Mouse (Mus musculus): ENCODE data around the gene Abi3. TPM values are rescaled to one million over a fixed set of nuclear protein-coding genes. Genes with fewer than 3 reads are reported as not detected.

Abi3 gene
- polyA plus RNA-seq, 1 experiment, result 1.3 TPM

DNA sequence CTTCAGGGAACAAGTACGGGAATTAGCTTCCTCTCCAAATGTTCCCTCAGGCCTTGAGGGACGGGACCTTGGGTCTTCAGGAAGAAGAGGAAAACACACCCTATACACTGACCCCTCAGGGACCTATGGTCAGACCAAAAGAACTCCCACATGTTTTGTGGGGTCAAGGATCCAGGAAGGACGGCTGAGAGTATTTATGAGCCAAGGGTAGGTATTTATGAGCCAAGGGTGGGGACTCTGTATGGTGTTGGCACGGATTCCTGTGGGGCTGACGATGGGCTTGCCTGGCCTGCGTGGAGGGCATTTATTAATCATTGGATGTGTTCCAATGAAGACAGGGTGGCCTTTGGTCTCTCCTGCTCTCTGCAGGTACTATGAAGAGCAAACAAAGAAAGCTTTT is 5.8 kb downstream of the Abi3 start:
- Histone ChIP-seq H3K4me1 (ENCODE audit: control insufficient read depth, insufficient read depth, low read length) (peaks cover 5% of the 10 kb centered on the region), H3K4me3 (ENCODE audit: low read depth, low read length) (no peak overlapping the region), H3K27ac (ENCODE audit: insufficient read depth, low read length) (no peak overlapping the region), H3K9me3 (replicated peaks; ENCODE audit: control insufficient read depth, insufficient read depth, low read length, poor library complexity, severe bottlenecking) (no peaks in the 10 kb centered on the region), H3K27me3 (ENCODE audit: control insufficient read depth, insufficient read depth, low read length, poor library complexity, severe bottlenecking) (no peaks in the 10 kb centered on the region), H3K9ac (ENCODE audit: low read depth, poor library complexity, severe bottlenecking) (no peak overlapping the region), H3K36me3 (ENCODE audit: control insufficient read depth, insufficient read depth, low read length, poor library complexity, severe bottlenecking) (no peaks in the 10 kb centered on the region)
- TF ChIP-seq CTCF (IDR thresholded peaks at IDR 0.05; ENCODE audit: low read depth, low read length) (no peak), POLR2A (IDR thresholded peaks at IDR 0.05; ENCODE audit: insufficient read depth, low read length) (no peak), EP300 (IDR thresholded peaks at IDR 0.05; ENCODE audit: insufficient read depth, low read depth, low read length) (no peak)

DNA sequence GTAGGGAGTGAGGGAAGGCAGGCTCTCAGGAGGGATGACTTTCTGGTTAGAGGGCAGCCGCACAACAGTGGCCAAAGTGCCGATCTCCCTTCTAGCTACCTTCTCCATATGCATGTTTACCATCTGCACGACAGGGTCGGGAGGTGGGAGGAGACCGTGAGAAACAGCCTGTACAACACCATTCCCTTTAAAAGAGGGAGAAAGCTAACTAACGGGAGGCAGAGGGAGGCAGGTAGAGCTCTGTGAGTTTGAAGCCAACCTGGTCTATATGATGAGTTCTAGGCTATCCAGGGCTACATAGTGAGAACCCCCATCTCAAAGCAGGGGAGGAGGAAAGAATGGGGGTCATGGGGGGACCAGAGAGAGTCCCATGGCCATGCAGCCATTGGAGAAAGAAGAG is 6.4 kb downstream of the Abi3 start:
- no peaks in the 10 kb centered on the region for H3K27me3 ChIP-seq (ENCODE audit: control insufficient read depth, insufficient read depth, low read length, poor library complexity, severe bottlenecking)
- H3K9ac ChIP-seq (ENCODE audit: low read depth, poor library complexity, severe bottlenecking), result no peak overlapping the region
- no peaks in the 10 kb centered on the region for H3K9me3 ChIP-seq (replicated peaks; ENCODE audit: control insufficient read depth, insufficient read depth, low read length, poor library complexity, severe bottlenecking)
- TF ChIP-seq CTCF (IDR thresholded peaks at IDR 0.05; ENCODE audit: low read depth, low read length) (no peak), EP300 (IDR thresholded peaks at IDR 0.05; ENCODE audit: insufficient read depth, low read depth, low read length) (no peak), POLR2A (IDR thresholded peaks at IDR 0.05; ENCODE audit: insufficient read depth, low read length) (no peak)
- peaks cover 5% of the 10 kb centered on the region for H3K4me1 ChIP-seq (ENCODE audit: control insufficient read depth, insufficient read depth, low read length)
- H3K36me3 ChIP-seq (ENCODE audit: control insufficient read depth, insufficient read depth, low read length, poor library complexity, severe bottlenecking), result no peaks in the 10 kb centered on the region
- H3K4me3 ChIP-seq (ENCODE audit: low read depth, low read length), result no peak overlapping the region
- no peak overlapping the region for H3K27ac ChIP-seq (ENCODE audit: insufficient read depth, low read length)

DNA sequence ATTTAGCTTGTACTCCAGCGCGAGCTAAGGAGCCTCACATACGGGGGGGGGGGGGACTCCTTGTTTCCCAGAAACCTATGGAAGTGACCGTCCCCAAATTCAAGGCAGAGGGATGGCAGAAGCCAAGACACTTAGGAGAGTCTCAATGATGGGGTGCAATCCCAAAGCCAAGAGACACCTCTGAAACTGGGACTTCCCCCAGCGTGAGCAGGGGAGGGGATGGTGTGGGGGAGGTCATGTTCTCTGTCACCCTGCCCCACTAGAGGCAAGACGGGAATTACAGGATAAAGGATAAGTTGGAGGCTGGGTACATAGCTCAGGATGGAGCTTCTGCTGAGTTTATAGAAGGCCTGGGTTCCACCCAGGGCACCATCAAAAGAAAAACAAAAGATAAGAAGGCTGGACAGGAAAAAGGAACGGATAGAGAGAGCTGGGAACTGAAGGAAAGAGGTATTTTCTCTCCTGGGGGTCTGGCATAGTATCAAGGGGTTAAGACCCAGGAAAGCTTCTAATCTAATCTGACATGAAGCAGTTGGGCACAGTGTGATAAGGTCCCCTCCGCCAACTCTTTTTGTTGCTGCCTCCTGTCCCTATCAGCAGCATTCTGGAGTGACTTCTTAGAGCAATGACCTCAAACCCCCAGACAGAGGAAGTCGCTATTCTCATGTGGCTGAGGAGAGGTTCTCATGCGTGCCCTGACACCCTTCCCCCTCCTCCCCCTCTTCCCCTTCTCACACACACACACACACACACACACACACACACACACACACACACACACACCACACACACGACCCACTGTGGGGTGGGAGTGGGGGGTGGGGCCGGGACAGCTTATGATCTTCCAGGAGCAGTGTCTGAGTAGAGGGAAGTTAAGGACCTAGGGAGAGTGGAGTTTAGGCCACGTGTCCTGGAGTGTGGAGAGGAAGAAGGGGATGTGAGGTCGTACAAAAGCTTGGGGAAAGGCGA is 7.2 kb downstream of the Abi3 start:
- H3K27ac ChIP-seq (ENCODE audit: insufficient read depth, low read length), result no peak overlapping the region
- no peaks in the 10 kb centered on the region for H3K36me3 ChIP-seq (ENCODE audit: control insufficient read depth, insufficient read depth, low read length, poor library complexity, severe bottlenecking)
- no peak overlapping the region for H3K4me3 ChIP-seq (ENCODE audit: low read depth, low read length)
- H3K27me3 ChIP-seq (ENCODE audit: control insufficient read depth, insufficient read depth, low read length, poor library complexity, severe bottlenecking), result no peaks in the 10 kb centered on the region
- peaks cover 5% of the 10 kb centered on the region for H3K4me1 ChIP-seq (ENCODE audit: control insufficient read depth, insufficient read depth, low read length)
- no peaks in the 10 kb centered on the region for H3K9me3 ChIP-seq (replicated peaks; ENCODE audit: control insufficient read depth, insufficient read depth, low read length, poor library complexity, severe bottlenecking)
- TF ChIP-seq EP300 (IDR thresholded peaks at IDR 0.05; ENCODE audit: insufficient read depth, low read depth, low read length) (no peak), CTCF (IDR thresholded peaks at IDR 0.05; ENCODE audit: low read depth, low read length) (no peak), POLR2A (IDR thresholded peaks at IDR 0.05; ENCODE audit: insufficient read depth, low read length) (no peak)
- no peak overlapping the region for H3K9ac ChIP-seq (ENCODE audit: low read depth, poor library complexity, severe bottlenecking)

DNA sequence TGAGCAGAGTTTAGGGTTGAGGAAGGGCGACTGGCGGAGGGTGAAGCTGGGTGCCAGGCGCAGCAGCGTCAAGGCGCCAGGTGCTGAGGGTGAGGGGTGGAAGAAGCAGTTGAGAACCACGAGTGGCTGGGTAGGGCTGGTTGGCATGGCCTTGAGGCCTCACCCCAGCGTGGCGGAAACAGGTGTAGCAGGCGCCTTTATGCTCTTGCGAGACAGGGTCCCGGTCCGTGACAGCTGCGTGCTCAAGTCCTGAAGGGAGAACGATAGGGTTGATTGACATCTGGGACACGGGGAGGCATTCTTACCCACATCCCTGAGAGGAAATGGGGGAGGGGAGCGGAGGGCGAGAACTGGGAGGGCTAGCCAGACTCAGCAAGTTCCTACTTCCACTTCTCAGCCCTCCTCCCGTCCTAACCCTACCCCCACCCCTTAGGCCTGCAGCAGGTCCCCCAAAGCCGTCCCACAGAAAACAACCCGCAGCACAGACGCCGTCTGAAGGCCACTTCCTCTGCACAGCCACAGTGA is 8.1 kb downstream of the Abi3 start:
- peaks cover 5% of the 10 kb centered on the region for H3K4me1 ChIP-seq (ENCODE audit: control insufficient read depth, insufficient read depth, low read length)
- H3K36me3 ChIP-seq (ENCODE audit: control insufficient read depth, insufficient read depth, low read length, poor library complexity, severe bottlenecking), result no peaks in the 10 kb centered on the region
- no peak overlapping the region for H3K9ac ChIP-seq (ENCODE audit: low read depth, poor library complexity, severe bottlenecking)
- H3K27me3 ChIP-seq (ENCODE audit: control insufficient read depth, insufficient read depth, low read length, poor library complexity, severe bottlenecking), result no peaks in the 10 kb centered on the region
- no peak for TF ChIP-seq CTCF (IDR thresholded peaks at IDR 0.05; ENCODE audit: low read depth, low read length)
- TF ChIP-seq EP300 (IDR thresholded peaks at IDR 0.05; ENCODE audit: insufficient read depth, low read depth, low read length), result no peak
- no peak for TF ChIP-seq POLR2A (IDR thresholded peaks at IDR 0.05; ENCODE audit: insufficient read depth, low read length)
- H3K4me3 ChIP-seq (ENCODE audit: low read depth, low read length), result 0 out of 2 replicates have a peak overlapping the region, but pooled peaks have one; percentile 11
- no peaks in the 10 kb centered on the region for H3K9me3 ChIP-seq (replicated peaks; ENCODE audit: control insufficient read depth, insufficient read depth, low read length, poor library complexity, severe bottlenecking)
- no peak overlapping the region for H3K27ac ChIP-seq (ENCODE audit: insufficient read depth, low read length)

DNA sequence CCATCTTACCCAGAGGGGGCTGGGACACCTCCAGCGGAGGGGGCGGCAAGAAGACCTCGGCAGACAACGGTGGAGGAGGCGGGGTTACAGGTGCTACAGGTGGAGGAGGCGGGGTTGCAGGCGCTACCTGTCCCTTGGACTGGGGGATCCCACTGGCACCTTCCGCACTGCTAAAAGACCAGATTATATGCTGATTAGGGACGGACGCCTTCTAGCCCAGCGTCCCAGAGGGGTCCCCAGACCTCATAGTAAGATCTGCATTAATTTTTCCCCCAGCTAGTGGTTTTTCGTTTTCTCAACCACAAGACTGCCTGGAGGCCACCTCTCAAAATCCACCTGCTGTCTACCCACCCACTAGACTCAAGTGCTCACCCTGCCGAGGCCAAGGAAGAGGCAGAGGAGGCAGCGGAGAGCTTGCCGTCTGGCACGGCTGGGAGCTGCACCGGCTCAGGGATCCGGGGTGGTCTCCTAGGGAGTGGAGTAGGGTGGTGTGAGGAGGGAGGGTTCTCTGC is 8.6 kb downstream of the Abi3 start:
- TF ChIP-seq POLR2A (IDR thresholded peaks at IDR 0.05; ENCODE audit: insufficient read depth, low read length) (no peak), CTCF (IDR thresholded peaks at IDR 0.05; ENCODE audit: low read depth, low read length) (no peak), EP300 (IDR thresholded peaks at IDR 0.05; ENCODE audit: insufficient read depth, low read depth, low read length) (no peak)
- no peak overlapping the region for H3K4me3 ChIP-seq (ENCODE audit: low read depth, low read length)
- no peaks in the 10 kb centered on the region for H3K36me3 ChIP-seq (ENCODE audit: control insufficient read depth, insufficient read depth, low read length, poor library complexity, severe bottlenecking)

More for the DNA sequence above, 8.6 kb downstream of the Abi3 start:
- H3K27ac ChIP-seq (ENCODE audit: insufficient read depth, low read length), result no peak overlapping the region
- H3K27me3 ChIP-seq (ENCODE audit: control insufficient read depth, insufficient read depth, low read length, poor library complexity, severe bottlenecking), result no peaks in the 10 kb centered on the region
- no peak overlapping the region for H3K9ac ChIP-seq (ENCODE audit: low read depth, poor library complexity, severe bottlenecking)
- H3K9me3 ChIP-seq (replicated peaks; ENCODE audit: control insufficient read depth, insufficient read depth, low read length, poor library complexity, severe bottlenecking), result no peaks in the 10 kb centered on the region
- peaks cover 5% of the 10 kb centered on the region for H3K4me1 ChIP-seq (ENCODE audit: control insufficient read depth, insufficient read depth, low read length)

Measured in ES-Bruce4 (cell line).